Mouse (Mus musculus) A20 (cell line): ENCODE measurements around the gene Gm6482.
"Not testable (repeated sequence)": the region's sequence is repeated elsewhere in the genome, so short reads cannot be mapped to it uniquely, and the experiment has no call there.

Experiments used
- DNase-seq: peaks from one replicate; pipeline ENCODE4 v3.0.0-alpha.2; 2011; ENCODE audit warnings: low read depth, low spot score

Gm6482 gene

GRCm38 (mm10) chr14:41408181-41408580 is at the start of gene Gm6482:
Gm6482 (minus strand) TSS chr14:41408281.
- not testable (repeated sequence) for DNase-seq

GRCm38 (mm10) chr14:41453418-41453817 is 45.3 kb upstream of the Gm6482 start, which contains the start of gene Gm7954:
Gm7954 (minus strand) TSS chr14:41453518.
- not testable (repeated sequence) for DNase-seq

DNA sequence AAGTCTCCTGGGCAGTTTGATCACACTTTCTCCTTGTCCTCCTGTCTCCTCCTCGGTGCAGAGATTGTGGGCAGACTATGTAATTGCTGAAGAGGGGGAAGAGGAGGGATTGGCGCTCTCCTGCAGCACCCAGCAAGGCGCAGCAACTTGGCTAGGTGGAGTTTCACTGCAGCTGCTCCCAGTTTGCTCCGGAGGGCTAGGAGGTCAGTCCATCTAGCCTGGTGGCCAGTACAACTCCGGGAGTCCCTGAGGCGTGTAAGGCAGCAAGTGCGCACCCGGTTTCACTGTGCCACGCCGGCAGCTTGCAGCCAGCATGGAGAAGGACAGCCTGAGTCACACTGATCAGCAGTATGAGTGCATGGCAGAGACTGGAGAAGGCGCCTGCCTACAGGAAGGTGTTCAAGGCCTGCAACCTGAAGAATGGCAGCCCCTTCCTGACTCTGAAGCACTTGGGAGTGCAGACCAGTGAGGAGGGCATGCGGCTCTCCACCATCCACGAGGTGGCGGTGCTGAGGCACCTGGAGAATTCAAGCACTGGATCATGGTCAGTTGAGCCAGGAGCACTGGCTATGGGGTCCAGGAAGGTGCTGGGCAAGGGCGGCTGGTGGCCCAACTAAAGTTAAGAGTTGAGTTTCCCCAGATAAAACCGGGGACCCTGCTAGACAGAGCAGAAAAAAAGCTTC is 17.5 kb upstream of the Gm6482 start:
- DNase-seq, result not testable (repeated sequence)

DNA sequence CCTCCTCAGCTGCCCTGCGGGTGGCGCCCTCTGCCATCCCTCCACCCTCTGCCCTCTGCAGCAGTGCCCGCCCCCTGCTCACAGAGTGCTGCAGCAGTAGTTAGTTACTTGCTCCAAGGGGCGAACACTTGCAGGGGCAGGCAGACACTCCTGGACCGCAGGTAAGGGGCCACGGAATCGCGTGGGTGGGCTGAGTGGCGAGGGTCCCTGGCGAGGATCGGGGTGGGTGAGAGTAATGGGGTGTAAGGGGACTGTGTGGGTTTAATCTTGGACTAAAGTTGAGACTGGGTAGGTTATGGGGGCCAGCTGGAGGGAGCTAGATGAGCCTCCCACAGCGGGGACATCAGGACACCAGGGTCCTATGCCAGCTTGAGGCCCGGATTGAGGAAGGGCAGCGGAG is 16.6 kb upstream of the Gm6482 start:
- DNase-seq, result not testable (repeated sequence)

DNA sequence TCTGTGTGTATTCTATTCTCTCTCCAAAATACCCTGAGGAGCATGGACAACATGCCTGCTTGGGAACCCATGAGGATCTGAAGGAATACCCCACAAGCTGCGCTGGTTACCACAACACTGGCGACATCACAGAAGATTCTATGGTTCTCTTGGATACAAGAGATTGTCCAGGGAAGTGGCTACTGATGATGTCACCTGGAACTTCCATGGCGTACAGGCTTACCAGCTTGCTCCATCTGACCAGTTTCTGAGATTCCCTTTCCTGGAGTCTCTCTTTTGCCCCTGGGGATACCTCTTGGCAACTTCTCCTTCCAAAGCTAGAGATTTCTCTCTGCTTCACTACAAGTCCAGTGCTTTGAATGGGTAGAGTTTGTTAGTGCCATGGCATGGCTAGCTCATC is 21.8 kb downstream of the Gm6482 start, which contains the start of gene Gm7945:
Gene Gm7945 (minus strand): TSS at position 101 of the 400 bp plus-strand sequence.
- not testable (repeated sequence) for DNase-seq
